Mouse (Mus musculus) WW6 (cell line): Measurements from ENCODE around the gene Irf2.

Experiments
- DNase-seq: peaks from one replicate; pipeline ENCODE4 v3.0.0-alpha.2; 2013; ENCODE audit warnings: low read depth, low spot score

Irf2 gene

DNA sequence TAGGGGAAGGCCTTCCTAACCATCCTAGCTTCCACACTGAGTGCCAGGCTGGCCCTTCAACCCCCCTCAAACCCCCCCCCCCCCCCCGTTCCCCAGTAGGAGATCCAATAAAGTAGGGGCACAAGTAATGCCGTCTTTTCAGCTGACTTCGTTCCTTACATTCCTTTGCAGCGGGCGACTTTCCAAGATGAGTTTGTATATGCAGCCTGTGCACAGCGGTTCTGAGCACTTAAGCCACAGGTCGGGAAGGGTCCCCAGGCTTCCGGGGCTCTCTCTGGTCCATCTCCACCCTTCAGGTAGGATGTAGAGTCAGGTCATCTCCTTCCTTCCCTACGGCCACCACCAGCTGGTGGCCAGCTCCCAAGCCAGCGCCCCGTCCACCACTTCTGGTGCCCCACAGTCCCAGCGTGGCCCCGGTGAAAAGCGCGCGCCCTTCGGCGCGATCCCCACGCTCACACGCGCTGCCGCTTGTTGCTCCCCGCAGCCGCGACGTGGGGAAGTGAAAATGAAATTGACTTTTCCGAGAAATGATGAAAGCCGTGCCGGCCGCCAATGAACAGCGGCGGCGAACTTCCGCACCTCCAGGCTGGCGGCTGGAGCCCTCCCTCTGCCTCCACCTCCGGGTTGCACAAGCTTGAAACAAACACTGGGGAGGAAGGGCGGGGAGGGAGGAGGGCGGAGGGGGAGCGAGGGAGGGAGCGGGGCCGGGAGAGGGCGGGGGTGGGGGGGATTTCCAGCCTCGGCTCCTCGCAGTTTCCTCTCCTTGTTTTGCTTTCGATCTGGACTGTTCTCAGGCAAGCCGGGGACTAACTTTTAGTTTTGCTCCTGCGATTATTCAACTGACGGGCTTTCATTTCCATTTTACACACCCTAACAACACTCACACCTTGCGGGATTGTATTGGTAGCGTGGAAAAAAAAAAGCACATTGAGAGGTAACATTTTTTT is at the start of gene Irf2:
Irf2 (plus strand) TSS at position 730 of the 947 bp plus-strand sequence.
- DNase-seq, result peak; percentile 60

DNA sequence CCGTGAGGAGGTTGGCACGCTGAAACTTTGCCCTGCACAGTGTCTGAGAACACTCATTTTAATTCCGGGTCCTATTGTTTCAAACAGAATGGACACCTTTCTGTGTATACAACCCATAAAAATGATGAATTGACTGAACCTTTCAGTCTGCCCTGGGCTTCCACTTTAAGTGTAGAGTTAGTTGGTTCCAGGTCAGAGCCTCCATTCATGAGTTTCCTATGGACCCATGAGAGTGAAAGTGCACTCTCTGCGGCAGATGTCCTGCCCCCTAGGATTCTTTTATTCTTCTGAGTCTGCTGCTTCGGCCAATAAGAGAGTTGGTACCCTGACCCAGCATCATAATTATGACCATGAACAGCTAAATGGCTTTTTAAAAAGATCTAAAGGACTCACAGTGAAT is 49.4 kb upstream of the Irf2 start:
- no peak for DNase-seq

DNA sequence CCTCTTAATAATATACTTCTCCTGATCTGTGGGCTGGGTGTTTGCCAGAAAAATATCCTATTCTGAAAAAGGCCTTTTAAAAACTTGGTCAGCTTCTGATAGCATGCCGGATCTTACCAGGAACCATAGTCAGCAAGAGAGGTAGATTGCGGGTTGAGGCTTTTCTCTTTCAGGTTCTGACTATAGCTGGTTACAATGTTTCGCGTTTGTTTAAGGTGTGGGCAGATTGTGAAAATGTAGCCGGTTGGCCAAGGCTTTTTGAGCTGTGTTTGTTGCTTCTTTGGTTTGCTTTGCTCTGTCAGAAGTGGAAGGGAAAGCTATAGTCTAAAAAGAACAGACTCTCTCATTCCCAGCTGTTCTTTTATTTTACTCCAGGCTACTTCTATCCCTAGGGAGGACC is 49.0 kb upstream of the Irf2 start:
- no peak for DNase-seq

DNA sequence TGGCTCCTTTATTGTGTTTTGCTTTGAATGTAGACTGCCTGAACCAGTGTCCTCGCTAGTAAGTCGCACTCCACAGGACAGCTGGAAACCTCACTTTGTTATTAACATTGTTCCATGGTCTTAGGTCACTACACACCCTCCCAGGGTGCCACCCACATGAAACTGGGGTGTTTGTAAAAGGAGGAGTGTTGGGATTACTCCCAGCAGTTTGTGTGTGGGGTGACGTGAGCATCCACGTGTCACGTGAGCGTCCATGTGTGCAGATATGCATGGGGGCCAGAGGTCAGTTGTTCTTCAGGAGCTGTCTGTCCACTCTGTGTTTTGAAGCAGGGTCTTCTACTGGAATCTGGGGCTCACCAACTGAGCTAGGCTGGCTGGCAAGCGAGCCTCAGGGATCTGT is 48.2 kb upstream of the Irf2 start:
- no peak for DNase-seq

DNA sequence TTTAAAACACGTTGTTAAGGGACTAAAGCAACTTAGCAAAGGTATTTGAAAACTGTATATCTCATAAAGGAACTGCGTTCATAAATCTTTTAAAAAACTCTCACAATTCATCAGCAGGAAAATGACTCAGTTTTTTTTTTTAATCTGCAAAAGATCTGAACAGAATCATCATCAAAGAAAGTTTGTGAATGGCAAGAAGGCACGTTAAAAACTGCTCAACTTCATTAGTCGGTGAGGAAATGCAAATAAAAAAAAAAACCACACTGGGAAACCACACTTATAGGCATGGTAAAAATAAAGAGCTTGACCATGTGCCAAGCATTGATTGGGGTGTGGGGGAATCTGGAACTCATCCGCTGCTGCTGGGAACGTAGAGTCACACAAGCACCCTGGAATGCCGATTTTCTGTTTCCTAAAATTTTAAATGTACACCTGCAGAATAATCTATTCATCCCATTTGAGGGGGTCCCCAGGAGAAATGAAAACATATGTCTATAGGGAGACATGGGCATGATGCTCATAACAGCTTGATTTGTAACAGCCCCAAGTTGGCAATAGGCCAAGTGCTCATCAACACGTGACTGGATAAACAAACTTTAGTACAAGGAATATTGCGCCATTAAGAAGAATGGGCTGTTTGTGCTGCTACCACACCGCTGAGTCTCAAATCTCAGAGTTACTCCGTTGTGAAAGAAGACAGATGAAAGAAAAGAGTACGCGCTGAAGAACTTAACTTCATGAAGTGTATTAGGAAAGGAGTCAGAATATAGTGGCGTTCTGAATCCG is 43.1 kb upstream of the Irf2 start:
- DNase-seq, result no peak

DNA sequence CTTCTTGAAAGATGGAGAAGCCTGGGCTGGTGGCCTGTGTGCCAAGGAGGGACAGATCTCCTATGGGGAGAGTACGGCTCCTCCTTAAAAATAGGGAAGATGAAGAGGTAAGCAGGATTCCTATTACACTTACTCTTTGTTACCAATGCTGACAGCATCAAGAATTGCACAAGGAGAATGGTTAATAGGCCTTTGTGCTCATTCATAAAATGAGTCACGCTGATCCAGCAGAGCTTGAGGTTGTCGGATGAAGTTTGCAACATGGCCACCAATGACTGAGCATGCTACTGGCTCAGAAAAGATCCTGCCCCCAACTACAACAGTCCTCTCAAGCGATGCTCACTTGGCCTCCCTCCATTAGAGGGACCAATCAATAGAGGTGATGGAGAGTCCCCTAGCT is 42.0 kb upstream of the Irf2 start:
- DNase-seq, result no peak

DNA sequence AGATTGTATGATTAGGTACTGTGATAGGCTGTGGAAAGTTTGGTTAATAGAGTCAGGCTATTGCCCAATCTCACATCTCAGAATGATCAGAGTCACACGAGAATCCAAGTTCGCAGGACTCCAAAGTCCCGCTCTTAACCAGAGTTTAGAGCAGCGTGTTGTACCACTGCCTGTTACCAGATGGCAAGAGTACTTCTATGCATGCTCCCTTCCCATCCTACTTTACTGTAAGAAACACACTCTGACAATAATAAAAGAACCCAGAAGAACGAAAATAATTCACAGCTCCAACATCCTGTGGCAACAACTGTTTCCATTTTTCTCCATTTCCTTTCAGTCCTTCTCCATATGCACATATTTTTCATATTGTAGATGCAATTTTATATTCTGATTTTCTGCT is 41.4 kb upstream of the Irf2 start:
- DNase-seq, result no peak

DNA sequence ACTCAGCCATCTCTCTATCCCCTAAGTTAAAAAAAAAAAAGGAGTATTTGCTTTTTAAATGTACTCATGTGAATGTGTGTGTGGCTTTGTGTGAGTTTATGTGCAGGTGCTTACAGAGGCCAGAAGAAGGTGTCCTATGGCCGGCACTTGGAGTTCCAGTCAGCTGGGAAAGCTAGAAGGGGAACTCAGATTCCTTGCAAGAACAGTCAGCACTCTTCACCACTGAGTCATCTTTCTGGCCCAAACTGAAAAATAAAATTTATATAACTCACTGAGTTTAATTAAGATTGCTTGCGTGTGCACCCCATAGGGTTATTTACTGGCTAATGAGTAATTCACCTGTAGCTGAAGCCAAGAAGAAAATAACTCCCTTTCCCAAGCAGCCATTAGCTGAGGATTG is 34.4 kb upstream of the Irf2 start:
- no peak for DNase-seq

DNA sequence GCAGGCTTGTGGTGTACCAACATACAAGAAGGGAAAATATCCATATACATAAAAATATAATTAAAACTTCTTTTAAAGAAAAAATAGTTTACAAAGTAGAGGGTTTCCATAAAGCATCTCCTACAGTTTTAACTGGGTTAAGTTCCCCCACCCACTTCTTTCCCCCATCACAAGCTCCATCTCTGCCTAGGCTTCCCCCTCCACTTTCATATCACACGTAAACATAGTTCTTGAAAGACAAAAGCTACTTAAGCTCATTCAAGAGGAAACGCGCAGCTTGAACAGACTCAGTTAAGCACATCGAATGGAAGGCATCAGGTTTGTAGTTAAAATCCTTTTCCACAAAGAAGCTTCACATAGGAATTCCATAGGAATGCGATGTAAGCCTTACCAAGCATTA is 32.8 kb upstream of the Irf2 start:
- no peak for DNase-seq

DNA sequence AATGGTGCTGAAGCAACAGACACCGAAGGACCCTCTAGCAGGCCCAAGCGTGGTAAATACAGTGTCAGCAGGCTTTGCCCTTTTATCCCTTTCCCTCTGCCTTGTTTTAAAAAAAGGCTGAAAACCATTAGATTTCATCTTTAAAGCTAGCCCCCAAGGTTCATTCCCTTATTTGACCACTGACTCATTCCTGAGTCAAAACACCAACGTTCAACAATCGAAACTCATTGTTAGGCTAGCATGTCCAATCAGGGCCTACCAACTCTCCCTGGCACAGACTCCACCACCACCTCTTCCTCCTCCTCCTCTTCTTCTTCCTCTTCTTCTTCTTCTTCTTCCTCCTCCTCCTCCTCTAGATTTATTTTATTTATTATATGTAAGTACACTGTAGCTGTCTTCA is 30.2 kb upstream of the Irf2 start:
- no peak for DNase-seq

DNA sequence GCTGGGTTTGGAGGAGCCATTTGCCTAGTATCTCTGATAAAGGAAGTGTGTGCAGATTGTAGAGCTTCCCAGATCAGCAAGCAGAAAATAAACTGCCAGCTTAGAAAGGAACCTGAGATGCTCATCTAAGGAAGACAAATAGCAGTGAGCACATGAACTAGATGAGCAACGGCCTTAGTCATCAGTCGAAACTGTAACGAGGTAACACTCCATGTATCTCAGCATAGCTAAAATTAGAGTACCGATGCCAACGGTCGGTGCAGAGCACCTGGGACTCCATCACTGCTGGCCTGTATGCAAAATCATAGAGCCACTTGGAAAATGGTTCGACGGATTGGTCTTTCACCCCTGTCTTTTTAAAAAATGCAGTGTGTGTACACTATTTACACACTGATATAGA is 29.2 kb upstream of the Irf2 start:
- no peak for DNase-seq

DNA sequence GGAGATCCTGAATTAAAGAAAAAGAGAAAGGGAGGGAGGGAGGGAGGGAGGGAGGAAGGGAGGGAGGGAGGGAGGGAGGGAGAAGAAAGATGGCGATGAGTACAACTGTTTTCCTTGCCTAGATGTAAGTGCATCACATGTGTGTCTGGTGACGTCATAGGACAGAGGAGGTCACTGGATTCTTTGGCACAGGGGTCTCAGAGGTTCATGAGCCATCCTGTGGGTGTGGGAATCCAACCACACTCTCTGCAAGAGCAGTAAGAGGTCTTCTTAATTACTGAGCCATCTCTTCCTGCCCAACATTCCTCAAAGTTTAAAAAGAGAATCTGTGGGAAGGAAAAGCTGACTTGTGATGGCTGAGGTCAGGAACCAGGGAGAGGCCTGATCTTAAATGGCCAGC is 28.0 kb upstream of the Irf2 start:
- no peak for DNase-seq

DNA sequence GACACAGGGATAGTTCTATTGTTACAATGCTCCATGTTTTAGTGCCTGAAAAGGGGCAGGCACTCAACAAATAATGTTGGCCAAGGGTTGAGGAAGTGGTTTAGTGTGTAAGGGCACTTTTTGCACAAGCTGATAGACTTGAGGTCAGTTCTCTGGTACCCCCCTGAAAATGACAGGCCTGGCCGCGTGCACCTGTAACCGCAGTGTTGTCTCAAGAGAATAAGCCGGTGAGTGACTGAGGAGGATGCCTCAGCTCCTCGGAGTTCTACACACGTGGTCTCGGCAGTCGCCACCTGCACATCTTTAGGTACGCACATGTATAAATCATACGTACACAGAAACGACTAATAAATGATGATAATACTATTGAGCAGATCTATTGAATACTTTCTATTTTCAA is 26.4 kb upstream of the Irf2 start:
- DNase-seq, result no peak

DNA sequence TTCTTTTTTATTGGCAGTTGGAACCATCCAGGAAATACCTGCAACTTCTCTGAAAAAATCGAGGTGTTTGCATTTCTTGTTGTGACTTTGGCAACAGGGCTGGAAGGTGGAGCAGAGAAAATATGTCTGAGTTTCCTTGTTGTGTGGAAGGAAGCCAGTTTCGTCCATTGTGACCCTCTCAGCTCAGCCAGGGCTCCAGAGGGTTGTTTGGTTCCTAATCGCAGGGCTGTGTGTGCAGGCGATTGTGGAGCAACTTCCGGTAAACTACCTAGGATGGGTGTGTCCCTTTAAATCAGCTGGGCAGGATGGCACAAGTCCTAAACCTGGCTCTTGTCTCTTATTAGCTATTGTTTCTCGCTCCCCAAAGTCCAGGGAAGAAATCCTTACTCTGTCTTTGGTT is 25.7 kb upstream of the Irf2 start:
- no peak for DNase-seq

DNA sequence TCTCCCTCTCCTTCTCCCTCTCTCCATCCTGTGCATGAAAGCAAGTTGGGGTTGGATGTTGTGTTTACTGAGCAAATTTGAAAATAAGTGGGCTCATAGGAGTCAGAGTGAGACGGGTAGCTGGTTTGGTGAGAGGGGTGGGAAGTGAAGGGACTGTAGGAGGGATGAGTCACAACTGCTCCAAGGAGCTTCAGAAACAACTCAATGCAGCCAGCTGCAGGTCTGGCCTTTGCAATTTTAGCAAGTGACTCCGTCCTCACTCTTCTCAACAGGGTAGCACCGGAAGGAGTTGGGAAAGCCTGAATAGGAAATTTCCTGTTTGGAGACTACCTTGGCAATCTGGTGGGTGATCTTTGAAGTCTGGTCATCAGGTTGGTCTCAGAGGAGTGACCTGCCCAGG is 25.1 kb upstream of the Irf2 start:
- no peak for DNase-seq

DNA sequence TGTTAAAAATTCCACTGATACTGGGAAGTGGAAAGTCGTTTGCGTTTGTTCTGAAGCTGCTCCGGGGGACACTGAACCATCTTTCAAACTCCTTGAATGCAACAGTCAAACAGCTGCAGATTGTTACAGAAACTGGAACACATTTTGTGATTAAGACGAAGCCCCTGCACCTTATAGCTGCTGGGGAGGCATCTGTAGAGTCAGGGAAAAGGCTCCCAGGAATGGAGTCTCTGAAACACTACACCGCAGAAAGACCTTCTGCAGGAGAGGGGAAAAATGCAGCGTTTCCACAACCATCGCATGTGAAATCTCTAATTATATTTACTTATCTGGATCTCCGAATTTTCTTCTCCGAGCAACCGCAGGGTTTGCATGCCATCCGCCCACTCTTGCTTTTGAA is 23.1 kb upstream of the Irf2 start:
- DNase-seq, result no peak

DNA sequence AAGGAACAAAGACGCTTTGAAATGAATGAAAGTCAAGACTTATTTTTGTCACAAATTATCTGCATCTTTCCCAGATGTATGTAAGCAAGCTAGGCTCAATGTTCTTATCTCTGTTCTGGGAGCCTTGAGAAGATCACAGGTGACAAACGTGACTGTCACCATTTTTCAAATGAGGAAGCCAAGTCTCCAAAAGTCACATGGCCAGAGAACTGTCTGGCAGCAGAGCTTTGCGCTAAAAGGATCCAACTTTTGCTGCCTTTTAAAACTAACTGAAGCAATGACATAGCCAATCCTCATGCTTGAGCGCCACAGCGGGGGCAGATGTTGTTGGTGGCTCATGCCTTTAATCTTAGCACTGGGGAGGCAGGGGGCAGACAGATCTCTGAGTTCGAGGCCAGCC is 22.4 kb upstream of the Irf2 start:
- DNase-seq, result no peak

DNA sequence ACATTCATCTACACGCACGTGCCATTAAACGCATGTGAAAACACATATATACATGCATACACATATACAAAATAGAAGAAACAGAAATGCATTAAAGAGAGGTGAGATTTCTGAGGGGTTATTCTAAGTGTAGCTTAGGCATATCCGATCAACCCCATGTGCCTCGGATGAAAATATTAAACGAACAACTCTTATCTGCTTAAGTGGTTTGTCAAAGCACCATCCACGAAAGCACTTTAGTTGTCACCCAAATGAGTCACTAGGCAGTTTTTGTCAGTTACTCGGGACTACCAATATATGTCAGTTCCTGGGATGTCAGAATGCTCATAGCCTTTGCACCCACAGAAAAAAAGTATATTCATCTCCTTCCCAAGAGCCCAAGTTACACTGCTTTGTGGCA is 21.2 kb upstream of the Irf2 start:
- DNase-seq, result no peak

DNA sequence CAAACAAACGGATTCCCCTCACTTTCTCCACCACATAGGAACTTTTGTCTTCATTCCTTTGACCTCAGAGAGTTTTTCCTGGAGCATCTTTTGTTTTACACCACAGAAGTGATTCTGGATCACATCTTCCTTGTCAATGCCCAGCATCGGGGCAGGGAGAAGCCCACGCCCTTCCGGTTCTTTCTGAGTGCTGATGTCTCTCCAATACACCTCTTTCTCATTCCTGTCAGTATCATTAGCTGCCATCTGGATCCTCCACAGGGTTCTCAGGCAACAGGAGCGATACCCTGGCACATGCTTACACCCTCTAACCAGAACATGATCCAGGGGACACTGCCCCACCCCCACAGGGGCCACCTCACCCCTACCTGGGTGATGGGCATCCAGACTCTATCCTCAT is 20.8 kb upstream of the Irf2 start:
- no peak for DNase-seq

DNA sequence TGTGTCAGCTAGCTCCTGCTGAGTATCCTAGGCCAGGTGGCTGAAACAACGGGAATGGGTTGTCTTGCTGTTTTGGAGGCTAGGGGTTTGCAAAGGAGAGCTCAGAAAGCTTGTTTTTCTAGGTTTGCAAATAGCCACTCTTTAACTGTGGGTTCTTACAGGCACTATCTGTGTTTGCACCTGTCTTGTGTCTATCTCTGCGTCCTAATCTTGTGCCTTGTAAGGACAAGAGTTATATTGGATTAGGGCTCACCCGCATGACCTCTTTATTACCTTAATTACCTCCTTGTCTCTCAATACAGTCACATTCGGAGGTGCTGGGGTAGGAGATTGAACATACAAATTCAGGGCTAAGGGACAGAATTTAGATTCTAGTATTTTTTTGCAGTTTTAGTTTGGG is 18.9 kb upstream of the Irf2 start:
- no peak for DNase-seq

DNA sequence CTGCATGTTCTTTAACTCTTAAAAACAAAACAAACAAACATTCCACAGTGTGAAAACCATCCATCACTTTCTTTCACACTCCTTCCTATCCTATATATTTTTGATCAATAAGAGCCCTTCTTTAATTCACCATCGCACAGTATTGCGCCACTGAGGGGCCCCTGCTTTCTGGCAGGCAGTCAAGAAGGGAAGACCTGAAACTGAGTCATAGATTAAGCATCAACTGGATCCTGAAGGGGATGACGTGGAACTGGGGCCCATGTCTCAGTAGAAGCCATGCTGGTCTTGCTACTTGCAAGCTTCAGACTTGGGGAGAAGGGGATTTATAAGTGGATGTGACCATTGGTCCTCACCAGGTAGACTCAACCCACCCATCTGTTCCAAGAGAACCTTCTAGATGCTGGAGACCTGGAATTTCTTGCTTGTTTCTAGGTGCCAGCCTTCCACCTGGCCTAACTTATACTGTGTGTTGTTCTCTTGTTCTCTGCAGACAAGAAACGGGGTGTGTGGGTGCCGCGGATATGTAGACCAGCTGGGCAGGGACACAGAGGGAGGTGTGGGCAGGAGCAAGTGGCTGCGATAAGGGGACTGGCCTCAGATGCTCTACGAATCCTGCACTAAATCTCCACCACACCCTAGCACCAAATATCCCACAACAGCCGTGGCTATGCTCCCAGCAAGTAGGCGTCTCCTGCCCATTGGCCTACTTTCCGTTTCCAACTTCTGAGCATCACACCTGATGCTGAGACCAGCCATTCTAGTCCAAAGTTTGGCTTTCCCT is 18.3 kb upstream of the Irf2 start:
- no peak for DNase-seq

DNA sequence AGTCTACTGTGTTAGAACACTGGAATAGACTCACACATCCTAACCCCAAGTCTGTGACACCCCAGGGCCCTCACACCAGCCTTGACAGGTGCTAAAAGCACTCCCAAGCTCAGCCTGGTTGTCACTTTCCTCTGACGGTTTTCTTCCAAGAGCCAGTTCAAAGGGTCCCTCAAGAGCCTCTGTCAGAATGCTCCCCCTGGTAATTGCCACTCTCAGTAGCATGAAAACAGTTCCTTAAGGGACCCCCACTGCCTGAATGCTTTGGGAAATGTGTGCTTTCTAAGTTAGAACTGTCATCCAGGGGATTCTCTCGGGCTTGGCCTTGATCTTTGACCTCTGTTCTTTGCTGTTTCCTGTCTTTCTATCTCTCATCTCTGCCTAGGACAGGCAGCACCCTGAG is 17.0 kb upstream of the Irf2 start:
- DNase-seq, result no peak
